In genomic region chr7:118534326-118534725, GRCm38 (mm10) we compare ENCODE assay signal across 25 mouse cellular contexts. TPM values are rescaled to one million over a fixed set of nuclear protein-coding genes. Genes with fewer than 3 reads are reported as not detected.
DNase-seq lines count a peak whose midpoint lies in the region; ATAC-seq and TF ChIP-seq lines count a peak whose summit lies in the region.
"Had no signal": no experiment of that assay in that cellular context is flagged by ENCODE, and none has a peak within 500 bp of the region (broad histone marks: within the 10 kb centered on the region; RNA-seq: fewer than 3 reads in every experiment).

No protein-coding gene starts in this region.

- peak overlapping the region; percentile 100 for H3K27ac ChIP-seq in gastrocnemius, adult 2 months
- peak overlapping the region; percentile 89 for H3K27ac ChIP-seq in lung, embryonic 16.5 days (ENCODE audit: low read length)
- H3K27ac ChIP-seq: intestine, embryonic 15.5 days; limb, embryonic 15.5 days had no signal

- no peak overlapping the region for H3K4me3 ChIP-seq in gastrocnemius, adult 2 months
- H3K4me3 ChIP-seq in lung, embryonic 16.5 days (ENCODE audit: low read length) = no peak overlapping the region

- H3K9ac ChIP-seq in lung, embryonic 16.5 days (ENCODE audit: low read length) = no peak overlapping the region
- H3K9ac ChIP-seq: intestine, embryonic 15.5 days had no signal

- peaks cover 10% of the 10 kb centered on the region; the same call in 1 of the 2 replicates for H3K4me1 ChIP-seq in lung, embryonic 16.5 days (replicated peaks; ENCODE audit: control insufficient read depth, insufficient read depth, low read length)
- H3K4me1 ChIP-seq: intestine, embryonic 15.5 days; limb, embryonic 15.5 days had no signal

- no peak for DNase-seq in gastrocnemius, adult 2 months
- DNase-seq in gastrocnemius, postnatal 14 days = no peak
- DNase-seq in lung, postnatal 4 days = no peak
- DNase-seq in MN1 (ENCODE audit: low spot score) = peak; percentile 62
- DNase-seq in naive thymus-derived CD4-positive, alpha-beta T cell, adult 2 months (ENCODE audit: low read depth) = peak; percentile 24
- DNase-seq in layer of hippocampus, adult 11-12 months (ENCODE audit: low spot score) = no peak
- DNase-seq: cerebellum, adult 9-10 months; cerebellum, postnatal 36 days; gastrocnemius, postnatal 25 days; heart, adult 11 months; kidney, adult 2 months; kidney, postnatal 36 days; spleen, adult 18-20 months; thymus, postnatal 14 days had no signal

- ATAC-seq in lung, embryonic 16.5 days (ENCODE audit: low read depth) = no peak
- ATAC-seq: forebrain, embryonic 13.5 days; hindbrain, embryonic 16.5 days; intestine, embryonic 15.5 days; midbrain, embryonic 15.5 days had no signal

- no peaks in the 10 kb centered on the region for H3K36me3 ChIP-seq in lung, embryonic 16.5 days (ENCODE audit: control insufficient read depth, insufficient read depth, low read length)
- H3K36me3 ChIP-seq: heart, embryonic 10.5 days; heart, embryonic 15.5 days; intestine, embryonic 15.5 days; limb, embryonic 15.5 days; midbrain, embryonic 15.5 days had no signal

- no peak for TF ChIP-seq CTCF in gastrocnemius, adult 2 months (IDR thresholded peaks at IDR 0.05)

- WGBS in lung, embryonic 16.5 days = 64% methylated on average over 3 of the region's 3 CpGs

- intact Hi-C loops in gastrocnemius, adult 2 months (cut with DNase I) = no loop called here
- intact Hi-C loops in gastrocnemius, postnatal 14 days (cut with DNase I; ENCODE audit: low total_unique reads) = no loop called here

- no peaks in the 10 kb centered on the region for H3K27me3 ChIP-seq in lung, embryonic 16.5 days (ENCODE audit: control insufficient read depth, insufficient read depth, low read depth, low read length)
- H3K27me3 ChIP-seq: forebrain, embryonic 13.5 days; heart, embryonic 15.5 days; intestine, embryonic 15.5 days; limb, embryonic 15.5 days; midbrain, embryonic 15.5 days had no signal

- no peak overlapping the region for H3K4me2 ChIP-seq in lung, embryonic 16.5 days (ENCODE audit: low read depth, low read length)

- no peaks in the 10 kb centered on the region for H3K9me3 ChIP-seq in lung, embryonic 16.5 days (ENCODE audit: control insufficient read depth, low read length)
- H3K9me3 ChIP-seq: forebrain, embryonic 13.5 days; G1E; heart, embryonic 10.5 days; heart, embryonic 15.5 days; intestine, embryonic 15.5 days; limb, embryonic 10.5 days; limb, embryonic 15.5 days; midbrain, embryonic 15.5 days had no signal

RNA-seq across cellular contexts. Expression of gene Coq7, which starts 1.2 kb away (rescaled TPM):
- total RNA-seq in gastrocnemius, adult 2 months (2021) = 10 to 100 TPM; 46.0 to 75.6 TPM
- total RNA-seq in gastrocnemius, postnatal 14 days (2021) = 10 to 100 TPM; 68.9 to 75.6 TPM
- 116 and 117 TPM in 2 replicates for polyA plus RNA-seq in lung, embryonic 16.5 days (2015; fragmentation: Nextera tagmentation; extraction: Ambion mirVana)

RNA-seq across cellular contexts. Expression of gene Itpripl2, which starts 42.6 kb away (rescaled TPM):
- 1 to 10 TPM; 6.3 to 9.9 TPM for total RNA-seq in gastrocnemius, adult 2 months (2021)
- 10 to 100 TPM; 17.3 to 18.7 TPM for total RNA-seq in gastrocnemius, postnatal 14 days (2021)
- polyA plus RNA-seq in lung, embryonic 16.5 days (2015; fragmentation: Nextera tagmentation; extraction: Ambion mirVana) = 6.9 and 7.5 TPM in 2 replicates
- polyA plus RNA-seq: G1E had no signal

RNA-seq across cellular contexts. Expression of gene Tmc7, which starts 50.2 kb away (rescaled TPM):
- total RNA-seq in gastrocnemius, adult 2 months (2021) = 10 to 100 TPM in 1 of 2 experiments, 1 to 10 TPM in 1; 8.1 to 15.6 TPM
- total RNA-seq in gastrocnemius, postnatal 14 days (2021) = 1 to 10 TPM; 7.8 to 8.7 TPM
- polyA plus RNA-seq in lung, embryonic 16.5 days (2015; fragmentation: Nextera tagmentation; extraction: Ambion mirVana) = 2.9 and 3.3 TPM in 2 replicates
- total RNA-seq: G1E; megakaryocyte-erythroid progenitor cell, adult 5-6 weeks had no signal
- polyA plus RNA-seq: G1E had no signal

Comparison
In these comparisons a context has a peak if more than half of its experiments do, and no peak if none do; other contexts are left out.
1. DNase-seq: peak in MN1 (single experiment) and naive thymus-derived CD4-positive, alpha-beta T cell, adult 2 months (single experiment); none in gastrocnemius, adult 2 months (single experiment), gastrocnemius, postnatal 14 days (single experiment), lung, postnatal 4 days (0 of 2) and layer of hippocampus, adult 11-12 months (single experiment).